In genomic region chr8:97131285-97132017, GRCm38 (mm10) we compare ENCODE assay signal across 26 mouse cellular contexts.
DNase-seq lines count a peak whose midpoint lies in the region; ATAC-seq lines count a peak whose summit lies in the region.
"Had no signal": no experiment of that assay in that cellular context is flagged by ENCODE, and none has a peak within 500 bp of the region (broad histone marks: within the 10 kb centered on the region; RNA-seq: fewer than 3 reads in every experiment).

No protein-coding gene starts in this region.

- 0 out of 2 replicates have a peak, but pooled peaks have one; percentile 55 for ATAC-seq in forebrain, embryonic 16.5 days
- ATAC-seq in hindbrain, embryonic 14.5 days (ENCODE audit: low FRiP score): peak; percentile 71; the same call in 1 of the 2 replicates
- peak; percentile 84; the same call in 1 of the 2 replicates for ATAC-seq in midbrain, embryonic 16.5 days
- ATAC-seq: liver, postnatal 0 days; lung, postnatal 0 days had no signal

- H3K27me3 ChIP-seq in forebrain, embryonic 16.5 days (replicated peaks; ENCODE audit: control insufficient read depth, insufficient read depth, low read length): no peaks in the 10 kb centered on the region
- no peaks in the 10 kb centered on the region for H3K27me3 ChIP-seq in forebrain, embryonic 10.5 days (ENCODE audit: poor library complexity, severe bottlenecking)
- no peaks in the 10 kb centered on the region for H3K27me3 ChIP-seq in hindbrain, embryonic 14.5 days (ENCODE audit: control insufficient read depth, insufficient read depth, low read length)
- no peaks in the 10 kb centered on the region for H3K27me3 ChIP-seq in midbrain, embryonic 16.5 days (ENCODE audit: control insufficient read depth, insufficient read depth, low read depth, low read length)
- H3K27me3 ChIP-seq: forebrain, embryonic 12.5 days; intestine, embryonic 15.5 days; limb, embryonic 12.5 days had no signal

- no peaks in the 10 kb centered on the region for H3K36me3 ChIP-seq in forebrain, embryonic 16.5 days (ENCODE audit: control insufficient read depth, insufficient read depth)
- H3K36me3 ChIP-seq in forebrain, embryonic 10.5 days (replicated peaks): no peaks in the 10 kb centered on the region
- no peaks in the 10 kb centered on the region for H3K36me3 ChIP-seq in hindbrain, embryonic 14.5 days (replicated peaks; ENCODE audit: control insufficient read depth, insufficient read depth)
- H3K36me3 ChIP-seq in midbrain, embryonic 16.5 days (ENCODE audit: control insufficient read depth, insufficient read depth, low read length): no peaks in the 10 kb centered on the region
- H3K36me3 ChIP-seq: forebrain, embryonic 12.5 days; intestine, embryonic 15.5 days; limb, embryonic 12.5 days had no signal

- no peaks in the 10 kb centered on the region for H3K9me3 ChIP-seq in forebrain, embryonic 16.5 days (ENCODE audit: control insufficient read depth, low read length)
- H3K9me3 ChIP-seq in forebrain, embryonic 10.5 days: no peaks in the 10 kb centered on the region
- no peaks in the 10 kb centered on the region for H3K9me3 ChIP-seq in hindbrain, embryonic 14.5 days (ENCODE audit: control insufficient read depth, low read length)
- no peaks in the 10 kb centered on the region for H3K9me3 ChIP-seq in midbrain, embryonic 16.5 days (replicated peaks; ENCODE audit: control insufficient read depth, low read length, poor library complexity, severe bottlenecking)
- H3K9me3 ChIP-seq: forebrain, embryonic 12.5 days; intestine, embryonic 15.5 days; limb, embryonic 12.5 days had no signal

- 72% methylated on average over 1 of the region's 1 CpGs for WGBS in forebrain, embryonic 16.5 days
- 88% methylated on average over 1 of the region's 1 CpGs for WGBS in forebrain, embryonic 10.5 days
- WGBS in hindbrain, embryonic 14.5 days: 58% methylated on average over 1 of the region's 1 CpGs
- WGBS in midbrain, embryonic 16.5 days: 27% methylated on average over 1 of the region's 1 CpGs

- no peak for DNase-seq in forebrain, embryonic 10.5 days (ENCODE audit: extremely low spot score, low spot score)
- DNase-seq in brain, adult 2 months (ENCODE audit: low read depth, low spot score): peak; percentile 3
- DNase-seq in hindbrain, embryonic 14.5 days (ENCODE audit: low spot score): no peak
- no peak for DNase-seq in cerebellum, postnatal 36 days
- no peak for DNase-seq in right cerebral cortex, postnatal 36 days (ENCODE audit: low spot score in 2 of 2)
- DNase-seq: adrenal gland, postnatal 36 days; cerebellum, adult 18-20 months; cerebellum, postnatal 14 days; gastrocnemius, postnatal 10 days; heart, adult 11 months; kidney, adult 8-10 months; kidney, postnatal 14 days; layer of hippocampus, postnatal 36 days; liver, postnatal 0 days; right cerebral cortex, postnatal 4 days; thymus, postnatal 14 days had no signal

- no peak overlapping the region for H3K27ac ChIP-seq in forebrain, embryonic 16.5 days (ENCODE audit: low read length)
- H3K27ac ChIP-seq in forebrain, embryonic 10.5 days: no peak overlapping the region
- H3K27ac ChIP-seq in hindbrain, embryonic 14.5 days: no peak overlapping the region
- H3K27ac ChIP-seq in midbrain, embryonic 16.5 days (ENCODE audit: low read length): no peak overlapping the region
- H3K27ac ChIP-seq: forebrain, embryonic 12.5 days; intestine, embryonic 15.5 days; layer of hippocampus, adult 2 months; limb, embryonic 12.5 days; macrophage had no signal

- H3K9ac ChIP-seq in forebrain, embryonic 16.5 days (replicated peaks; ENCODE audit: low read depth, low read length): no peak overlapping the region
- no peak overlapping the region for H3K9ac ChIP-seq in hindbrain, embryonic 14.5 days
- no peak overlapping the region for H3K9ac ChIP-seq in midbrain, embryonic 16.5 days (ENCODE audit: low read depth, low read length)
- H3K9ac ChIP-seq: forebrain, embryonic 12.5 days; intestine, embryonic 15.5 days; limb, embryonic 12.5 days; liver, postnatal 0 days had no signal

- H3K4me2 ChIP-seq in forebrain, embryonic 16.5 days (ENCODE audit: low read length): no peak overlapping the region
- H3K4me2 ChIP-seq in hindbrain, embryonic 14.5 days (replicated peaks): no peak overlapping the region
- H3K4me2 ChIP-seq in midbrain, embryonic 16.5 days (ENCODE audit: low read length): no peak overlapping the region
- H3K4me2 ChIP-seq: forebrain, embryonic 12.5 days; heart, embryonic 11.5 days; intestine, embryonic 15.5 days; limb, embryonic 12.5 days; liver, embryonic 11.5 days had no signal

- H3K4me3 ChIP-seq in forebrain, embryonic 16.5 days (replicated peaks; ENCODE audit: low read length): no peak overlapping the region
- no peak overlapping the region for H3K4me3 ChIP-seq in forebrain, embryonic 10.5 days
- no peak overlapping the region for H3K4me3 ChIP-seq in hindbrain, embryonic 14.5 days (replicated peaks; ENCODE audit: low read length)
- no peak overlapping the region for H3K4me3 ChIP-seq in midbrain, embryonic 16.5 days (ENCODE audit: low read depth, low read length)
- H3K4me3 ChIP-seq: forebrain, embryonic 12.5 days; intestine, embryonic 15.5 days; layer of hippocampus, adult 2 months; limb, embryonic 12.5 days had no signal

- no peaks in the 10 kb centered on the region for H3K4me1 ChIP-seq in forebrain, embryonic 16.5 days (replicated peaks; ENCODE audit: control insufficient read depth, insufficient read depth, low read length)
- no peaks in the 10 kb centered on the region for H3K4me1 ChIP-seq in forebrain, embryonic 10.5 days
- H3K4me1 ChIP-seq in hindbrain, embryonic 14.5 days (replicated peaks; ENCODE audit: control insufficient read depth, insufficient read depth, low read length): no peaks in the 10 kb centered on the region
- H3K4me1 ChIP-seq in midbrain, embryonic 16.5 days (ENCODE audit: control insufficient read depth, insufficient read depth, low read length): no peaks in the 10 kb centered on the region
- H3K4me1 ChIP-seq: forebrain, embryonic 12.5 days; intestine, embryonic 15.5 days; limb, embryonic 12.5 days had no signal
